Mouse (Mus musculus): ENCODE results near the gene Phactr3. TPM values are rescaled to one million over a fixed set of nuclear protein-coding genes. Genes with fewer than 3 reads are reported as not detected.
"Not testable (repeated sequence)": the region's sequence is repeated elsewhere in the genome, so short reads cannot be mapped to it uniquely, and the experiment has no call there.

Phactr3 gene
- 0.75 and 0.85 TPM in 2 replicates for polyA plus RNA-seq (2011; ENCODE audit: insufficient read depth, insufficient read length, low read depth, missing spikeins)

- H3K27ac ChIP-seq (ENCODE audit: insufficient read depth, low read length), result no peak within 1 kb of the TSS
- peak within 1 kb of the TSS; percentile 86 for H3K4me3 ChIP-seq (ENCODE audit: low read depth, low read length)
- H3K36me3 ChIP-seq (ENCODE audit: control insufficient read depth, insufficient read depth, low read length, poor library complexity, severe bottlenecking), result no peaks in the 10 kb centered on the region
- TF ChIP-seq EP300 (IDR thresholded peaks at IDR 0.05; ENCODE audit: insufficient read depth, low read depth, low read length), result no peak
- no peak for TF ChIP-seq CTCF (IDR thresholded peaks at IDR 0.05; ENCODE audit: low read depth, low read length)
- no peak for TF ChIP-seq POLR2A (IDR thresholded peaks at IDR 0.05; ENCODE audit: insufficient read depth, low read length)
- H3K27me3 ChIP-seq (ENCODE audit: control insufficient read depth, insufficient read depth, low read length, poor library complexity, severe bottlenecking), result 0 out of 2 replicates have a peak, but pooled peaks cover 3% of the 10 kb centered on the region
- H3K4me1 ChIP-seq (ENCODE audit: control insufficient read depth, insufficient read depth, low read length), result peaks cover 1% of the 10 kb centered on the region
- H3K9ac ChIP-seq (ENCODE audit: low read depth, poor library complexity, severe bottlenecking), result peak within 1 kb of the TSS; percentile 50; the same call in 1 of the 2 replicates
- H3K9me3 ChIP-seq (replicated peaks; ENCODE audit: control insufficient read depth, insufficient read depth, low read length, poor library complexity, severe bottlenecking), result no peaks in the 10 kb centered on the region
Measured at GRCm38 (mm10) chr2:178118801-178119560, at the start of gene Phactr3. Phactr3 (plus strand) TSS chr2:178118975.

GRCm38 (mm10) chr2:178078166-178078717, 40.5 kb upstream of the Phactr3 start, which contains the start of gene Zfp931:
Zfp931 (minus strand) TSS chr2:178078476.
- not testable (repeated sequence) for H3K27ac ChIP-seq (ENCODE audit: insufficient read depth, low read length); H3K36me3 ChIP-seq (ENCODE audit: control insufficient read depth, insufficient read depth, low read length, poor library complexity, severe bottlenecking); H3K4me1 ChIP-seq (ENCODE audit: control insufficient read depth, insufficient read depth, low read length); H3K9me3 ChIP-seq (replicated peaks; ENCODE audit: control insufficient read depth, insufficient read depth, low read length, poor library complexity, severe bottlenecking); H3K27me3 ChIP-seq (ENCODE audit: control insufficient read depth, insufficient read depth, low read length, poor library complexity, severe bottlenecking)
- peak within 1 kb of the TSS; percentile 86 for H3K4me3 ChIP-seq (ENCODE audit: low read depth, low read length)
- H3K9ac ChIP-seq (ENCODE audit: low read depth, poor library complexity, severe bottlenecking), result peak within 1 kb of the TSS; percentile 83

- Histone ChIP-seq H3K9me3 (replicated peaks; ENCODE audit: control insufficient read depth, insufficient read depth, low read length, poor library complexity, severe bottlenecking) (no peaks in the 10 kb centered on the region), H3K36me3 (ENCODE audit: control insufficient read depth, insufficient read depth, low read length, poor library complexity, severe bottlenecking) (no peaks in the 10 kb centered on the region), H3K9ac (ENCODE audit: low read depth, poor library complexity, severe bottlenecking) (no peak overlapping the region), H3K27ac (ENCODE audit: insufficient read depth, low read length) (peak overlapping the region; percentile 28; the same call in 1 of the 2 replicates), H3K4me1 (ENCODE audit: control insufficient read depth, insufficient read depth, low read length) (no peaks in the 10 kb centered on the region), H3K27me3 (ENCODE audit: control insufficient read depth, insufficient read depth, low read length, poor library complexity, severe bottlenecking) (no peaks in the 10 kb centered on the region), H3K4me3 (ENCODE audit: low read depth, low read length) (no peak overlapping the region)
- TF ChIP-seq EP300 (IDR thresholded peaks at IDR 0.05; ENCODE audit: insufficient read depth, low read depth, low read length), result no peak
- TF ChIP-seq CTCF (IDR thresholded peaks at IDR 0.05; ENCODE audit: low read depth, low read length), result no peak
- no peak for TF ChIP-seq POLR2A (IDR thresholded peaks at IDR 0.05; ENCODE audit: insufficient read depth, low read length)
Measured at GRCm38 (mm10) chr2:178089586-178089985, 29.2 kb upstream of the Phactr3 start.

GRCm38 (mm10) chr2:178098021-178098420, 20.8 kb upstream of the Phactr3 start:
- Histone ChIP-seq H3K9ac (ENCODE audit: low read depth, poor library complexity, severe bottlenecking) (no peak overlapping the region), H3K9me3 (replicated peaks; ENCODE audit: control insufficient read depth, insufficient read depth, low read length, poor library complexity, severe bottlenecking) (no peaks in the 10 kb centered on the region), H3K4me1 (ENCODE audit: control insufficient read depth, insufficient read depth, low read length) (no peaks in the 10 kb centered on the region), H3K27ac (ENCODE audit: insufficient read depth, low read length) (no peak overlapping the region), H3K36me3 (ENCODE audit: control insufficient read depth, insufficient read depth, low read length, poor library complexity, severe bottlenecking) (no peaks in the 10 kb centered on the region), H3K27me3 (ENCODE audit: control insufficient read depth, insufficient read depth, low read length, poor library complexity, severe bottlenecking) (no peaks in the 10 kb centered on the region), H3K4me3 (ENCODE audit: low read depth, low read length) (no peak overlapping the region)
- TF ChIP-seq EP300 (IDR thresholded peaks at IDR 0.05; ENCODE audit: insufficient read depth, low read depth, low read length), result no peak
- peak; percentile 75 for TF ChIP-seq CTCF (IDR thresholded peaks at IDR 0.05; ENCODE audit: low read depth, low read length)
- TF ChIP-seq POLR2A (IDR thresholded peaks at IDR 0.05; ENCODE audit: insufficient read depth, low read length), result no peak

- no peaks in the 10 kb centered on the region for H3K4me1 ChIP-seq (ENCODE audit: control insufficient read depth, insufficient read depth, low read length)
Measured at GRCm38 (mm10) chr2:178101957-178102356, 16.8 kb upstream of the Phactr3 start.

GRCm38 (mm10) chr2:178117946-178118345, 829 bp upstream of the Phactr3 start:
- H3K4me1 ChIP-seq (ENCODE audit: control insufficient read depth, insufficient read depth, low read length), result peaks cover 1% of the 10 kb centered on the region
- TF ChIP-seq POLR2A (IDR thresholded peaks at IDR 0.05; ENCODE audit: insufficient read depth, low read length), result no peak
- TF ChIP-seq CTCF (IDR thresholded peaks at IDR 0.05; ENCODE audit: low read depth, low read length), result peak; percentile 64
- 0 out of 2 replicates have a peak, but pooled peaks cover 3% of the 10 kb centered on the region for H3K27me3 ChIP-seq (ENCODE audit: control insufficient read depth, insufficient read depth, low read length, poor library complexity, severe bottlenecking)

More at GRCm38 (mm10) chr2:178101957-178102356, 16.8 kb upstream of the Phactr3 start:
- no peak overlapping the region for H3K27ac ChIP-seq (ENCODE audit: insufficient read depth, low read length)
- no peak for TF ChIP-seq POLR2A (IDR thresholded peaks at IDR 0.05; ENCODE audit: insufficient read depth, low read length)
- peak; percentile 87 for TF ChIP-seq CTCF (IDR thresholded peaks at IDR 0.05; ENCODE audit: low read depth, low read length)
- H3K9ac ChIP-seq (ENCODE audit: low read depth, poor library complexity, severe bottlenecking), result no peak overlapping the region
- H3K9me3 ChIP-seq (replicated peaks; ENCODE audit: control insufficient read depth, insufficient read depth, low read length, poor library complexity, severe bottlenecking), result no peaks in the 10 kb centered on the region
- no peak overlapping the region for H3K4me3 ChIP-seq (ENCODE audit: low read depth, low read length)
- no peaks in the 10 kb centered on the region for H3K36me3 ChIP-seq (ENCODE audit: control insufficient read depth, insufficient read depth, low read length, poor library complexity, severe bottlenecking)
- H3K27me3 ChIP-seq (ENCODE audit: control insufficient read depth, insufficient read depth, low read length, poor library complexity, severe bottlenecking), result 0 out of 2 replicates have a peak, but pooled peaks cover 2% of the 10 kb centered on the region

More at GRCm38 (mm10) chr2:178117946-178118345, 829 bp upstream of the Phactr3 start:
- Histone ChIP-seq H3K9ac (ENCODE audit: low read depth, poor library complexity, severe bottlenecking) (no peak overlapping the region), H3K27ac (ENCODE audit: insufficient read depth, low read length) (no peak overlapping the region), H3K36me3 (ENCODE audit: control insufficient read depth, insufficient read depth, low read length, poor library complexity, severe bottlenecking) (no peaks in the 10 kb centered on the region), H3K4me3 (ENCODE audit: low read depth, low read length) (no peak overlapping the region), H3K9me3 (replicated peaks; ENCODE audit: control insufficient read depth, insufficient read depth, low read length, poor library complexity, severe bottlenecking) (no peaks in the 10 kb centered on the region)

Data from ES-Bruce4 (cell line).